Mouse (Mus musculus): Measurements from ENCODE around the gene Hectd2. TPM values are rescaled to one million over a fixed set of nuclear protein-coding genes. Genes with fewer than 3 reads are reported as not detected.
A peak's percentile ranks its signal among the peaks of the same experiment; 100 is the strongest.

Gene Hectd2
- polyA plus RNA-seq, 1 experiment from 2014 or later = 5.7 TPM

DNA sequence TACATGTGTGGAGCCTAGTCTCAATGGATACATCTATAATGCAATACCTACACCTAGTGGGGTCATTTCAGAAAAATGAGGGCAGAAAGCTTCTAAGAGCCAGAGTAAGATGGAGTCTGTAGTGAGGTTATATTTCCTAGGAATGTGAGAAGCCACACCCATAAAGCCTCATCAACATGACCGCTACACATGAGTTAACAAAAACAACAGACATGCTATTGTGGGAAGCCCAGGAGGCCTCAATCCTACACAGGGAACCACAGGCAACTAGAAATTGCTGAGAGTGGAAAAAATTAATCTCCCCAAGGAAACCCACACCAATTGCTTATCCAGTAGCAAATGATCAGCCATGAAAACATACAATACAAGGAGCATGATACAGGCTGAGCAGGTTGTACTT, 113.7 kb downstream of the Hectd2 start:
- Histone ChIP-seq H3K4me2 (ENCODE audit: low read depth) (no peak overlapping the region), H3K36me3 (ENCODE audit: control insufficient read depth, insufficient read depth, low read length) (no peaks in the 10 kb centered on the region), H3K4me3 (ENCODE audit: low read depth, low read length) (no peak overlapping the region), H3K9me3 (ENCODE audit: control insufficient read depth, low read length) (no peaks in the 10 kb centered on the region), H3K27ac (ENCODE audit: low read depth, low read length) (no peak overlapping the region), H3K9ac (ENCODE audit: low read length) (no peak overlapping the region), H3K4me1 (ENCODE audit: control insufficient read depth, insufficient read depth, low read length) (no peaks in the 10 kb centered on the region), H3K27me3 (ENCODE audit: control insufficient read depth, insufficient read depth, low read length) (no peaks in the 10 kb centered on the region)
- DNase-seq (ENCODE audit: low spot score) (no peak), ATAC-seq (ENCODE audit: insufficient read depth, low FRiP score, low TSS enrichment) (no peak)
- WGBS = 80% methylated on average over 1 of the region's 1 CpGs

DNA sequence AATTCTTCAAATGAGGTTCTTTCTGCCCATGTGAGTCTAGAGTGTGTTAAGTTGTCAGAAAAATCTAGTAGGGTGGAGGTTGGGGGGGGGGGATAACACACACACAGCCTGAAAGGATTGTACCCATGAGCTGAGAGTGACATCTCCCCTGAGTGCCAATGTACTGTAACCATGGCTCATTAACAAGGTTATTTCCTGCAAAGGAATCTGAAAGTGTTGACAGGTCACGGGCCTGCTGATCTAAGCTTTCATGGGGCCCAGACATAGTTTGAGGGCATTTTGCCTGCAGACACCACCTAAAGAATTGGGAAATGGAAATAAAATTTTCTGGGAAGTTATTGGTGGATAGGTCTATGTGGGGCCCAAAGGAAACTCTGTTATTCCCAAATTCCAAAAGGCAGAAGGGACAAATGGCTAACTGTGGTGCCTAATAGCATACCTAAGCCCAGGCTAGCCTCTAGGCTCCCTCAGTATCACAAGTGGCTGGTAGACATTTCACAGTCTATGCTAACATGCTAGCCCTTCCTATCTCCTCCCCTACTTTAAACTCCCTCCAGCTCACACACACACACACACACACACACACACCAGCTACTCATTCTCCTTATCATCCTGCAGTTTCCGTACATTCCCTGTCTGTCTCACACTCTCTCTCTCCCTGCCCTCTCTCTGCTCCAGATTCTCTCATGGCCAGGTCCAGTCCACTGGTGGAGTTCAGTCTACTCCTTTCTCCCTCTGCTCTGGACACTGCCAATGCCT, 114.6 kb downstream of the Hectd2 start:
- Histone ChIP-seq H3K27ac (ENCODE audit: low read depth, low read length) (no peak overlapping the region), H3K36me3 (ENCODE audit: control insufficient read depth, insufficient read depth, low read length) (no peaks in the 10 kb centered on the region), H3K4me1 (ENCODE audit: control insufficient read depth, insufficient read depth, low read length) (no peaks in the 10 kb centered on the region), H3K27me3 (ENCODE audit: control insufficient read depth, insufficient read depth, low read length) (no peaks in the 10 kb centered on the region), H3K4me3 (ENCODE audit: low read depth, low read length) (no peak overlapping the region), H3K9me3 (ENCODE audit: control insufficient read depth, low read length) (no peaks in the 10 kb centered on the region), H3K9ac (ENCODE audit: low read length) (no peak overlapping the region), H3K4me2 (ENCODE audit: low read depth) (no peak overlapping the region)
- 64% methylated on average over 2 of the region's 2 CpGs for WGBS
- ATAC-seq (ENCODE audit: insufficient read depth, low FRiP score, low TSS enrichment) (no peak), DNase-seq (ENCODE audit: low spot score) (peak; percentile 24)

DNA sequence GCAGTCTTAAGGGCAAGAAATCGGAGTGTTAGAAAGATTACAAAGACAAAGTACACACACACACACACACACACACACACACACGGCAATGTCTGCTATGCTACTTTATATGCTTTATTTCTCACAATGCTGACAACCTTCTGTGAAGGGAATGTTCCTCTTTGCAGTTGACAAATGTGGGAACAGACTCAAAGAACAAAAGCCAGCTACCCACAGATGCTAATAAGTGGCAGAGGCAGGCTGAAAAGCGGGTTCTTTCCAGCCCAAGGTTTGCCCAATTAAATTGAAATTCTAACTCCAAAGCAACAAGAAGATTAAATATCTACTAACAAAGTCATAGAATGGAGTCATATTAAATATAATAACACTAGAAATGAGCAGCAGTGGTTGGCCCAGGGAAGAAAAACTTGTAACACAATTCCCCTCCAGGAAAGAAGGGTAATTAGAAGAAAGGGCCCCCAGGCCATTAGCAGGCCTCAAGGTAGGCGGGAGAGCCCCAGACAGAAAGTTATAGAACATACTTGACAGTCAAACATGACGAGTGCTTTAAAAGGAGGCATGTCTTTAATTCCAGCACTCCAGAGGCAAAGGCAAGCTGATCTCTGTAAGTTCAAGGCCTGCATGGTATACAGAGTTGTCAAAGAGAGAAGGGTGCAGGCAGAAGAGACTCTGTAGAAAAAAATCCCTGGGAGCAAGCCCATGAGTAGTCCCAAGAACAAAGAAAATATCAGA, 115.4 kb downstream of the Hectd2 start:
- 54% methylated on average over 5 of the region's 5 CpGs for WGBS

More for the DNA sequence above, 115.4 kb downstream of the Hectd2 start:
- H3K9me3 ChIP-seq (ENCODE audit: control insufficient read depth, low read length) = no peaks in the 10 kb centered on the region
- H3K36me3 ChIP-seq (ENCODE audit: control insufficient read depth, insufficient read depth, low read length) = no peaks in the 10 kb centered on the region
- H3K4me3 ChIP-seq (ENCODE audit: low read depth, low read length) = no peak overlapping the region
- no peak overlapping the region for H3K27ac ChIP-seq (ENCODE audit: low read depth, low read length)
- H3K4me1 ChIP-seq (ENCODE audit: control insufficient read depth, insufficient read depth, low read length) = no peaks in the 10 kb centered on the region
- DNase-seq (ENCODE audit: low spot score) = no peak
- H3K9ac ChIP-seq (ENCODE audit: low read length) = no peak overlapping the region
- no peaks in the 10 kb centered on the region for H3K27me3 ChIP-seq (ENCODE audit: control insufficient read depth, insufficient read depth, low read length)
- no peak for ATAC-seq (ENCODE audit: insufficient read depth, low FRiP score, low TSS enrichment)
- no peak overlapping the region for H3K4me2 ChIP-seq (ENCODE audit: low read depth)

Other genes with a start within 250 kb of the Hectd2 start
- 8.1 and 9.4 TPM in 2 replicates for gene Pcgf5, start 206.3 kb upstream of the Hectd2 start, polyA plus RNA-seq (2014; fragmentation: Nextera tagmentation; extraction: Ambion mirVana)
- gene Ppp1r3c, start 182.0 kb downstream of the Hectd2 start, polyA plus RNA-seq (2014; fragmentation: Nextera tagmentation; extraction: Ambion mirVana) = 2.5 and 3.7 TPM in 2 replicates